Mouse (Mus musculus): ENCODE measurements around the gene Tk1.

The Tk1 gene

DNA sequence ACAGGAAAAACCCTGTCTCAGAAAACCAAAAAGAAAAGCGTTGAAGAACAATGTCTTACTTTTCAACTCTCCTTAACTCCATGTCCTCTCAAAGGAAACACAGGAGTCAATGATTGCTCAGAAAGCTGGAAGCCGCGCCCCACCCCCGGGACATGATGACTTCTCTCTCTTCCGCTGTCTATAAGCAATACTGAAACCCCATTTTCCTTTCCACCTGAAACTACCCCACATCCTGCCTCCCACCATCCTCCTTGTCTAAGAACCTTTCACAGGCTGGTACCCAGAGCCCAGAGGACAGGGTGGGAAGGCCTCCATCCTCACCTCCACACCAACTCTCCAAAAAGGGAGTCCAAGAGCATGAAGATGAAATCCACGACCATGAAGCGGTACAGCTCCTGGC lies 53.5 kb downstream of the Tk1 start:
- DNase-seq (ENCODE audit: low spot score in 2 of 2) = no peak

DNA sequence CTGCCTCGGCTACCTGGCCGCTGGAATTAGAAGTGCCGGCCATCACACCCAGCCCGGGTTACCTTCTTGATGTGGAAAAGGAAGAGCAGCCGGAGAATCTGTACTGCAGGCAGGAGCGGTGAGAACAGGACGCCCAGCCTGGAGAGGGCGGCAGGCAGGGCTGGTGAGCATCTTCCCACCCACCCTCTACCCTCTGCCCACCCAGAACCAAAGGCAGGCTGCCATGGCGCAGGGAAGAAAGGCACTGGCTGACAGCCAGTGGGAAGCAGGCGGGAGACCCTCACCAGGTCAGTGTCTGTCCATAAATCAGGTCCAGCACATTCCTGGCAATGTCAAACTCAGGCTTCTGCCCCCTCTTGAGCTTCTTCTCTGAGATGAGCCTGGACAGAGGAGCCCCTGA lies 55.5 kb downstream of the Tk1 start:
- no peak for DNase-seq (ENCODE audit: low spot score in 2 of 2)

DNA sequence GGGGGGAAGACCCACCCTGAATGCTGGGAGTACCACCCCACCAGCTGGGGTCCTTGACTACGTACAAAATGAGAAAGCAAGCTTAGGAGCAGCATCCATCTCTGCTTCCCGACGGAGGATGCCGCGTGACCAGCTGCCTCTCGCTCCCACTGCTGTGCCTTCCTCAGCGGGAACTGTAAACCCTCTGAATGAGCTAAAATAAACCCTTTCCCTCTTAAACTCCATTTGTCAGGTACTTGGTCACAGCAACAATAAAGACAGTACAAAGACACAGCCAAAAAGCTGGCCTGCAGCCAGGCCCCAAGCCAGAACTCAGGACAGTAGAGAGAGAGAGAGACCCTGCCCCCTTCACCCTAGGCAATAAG lies 56.2 kb downstream of the Tk1 start:
- DNase-seq (ENCODE audit: low spot score in 2 of 2) = no peak

DNA sequence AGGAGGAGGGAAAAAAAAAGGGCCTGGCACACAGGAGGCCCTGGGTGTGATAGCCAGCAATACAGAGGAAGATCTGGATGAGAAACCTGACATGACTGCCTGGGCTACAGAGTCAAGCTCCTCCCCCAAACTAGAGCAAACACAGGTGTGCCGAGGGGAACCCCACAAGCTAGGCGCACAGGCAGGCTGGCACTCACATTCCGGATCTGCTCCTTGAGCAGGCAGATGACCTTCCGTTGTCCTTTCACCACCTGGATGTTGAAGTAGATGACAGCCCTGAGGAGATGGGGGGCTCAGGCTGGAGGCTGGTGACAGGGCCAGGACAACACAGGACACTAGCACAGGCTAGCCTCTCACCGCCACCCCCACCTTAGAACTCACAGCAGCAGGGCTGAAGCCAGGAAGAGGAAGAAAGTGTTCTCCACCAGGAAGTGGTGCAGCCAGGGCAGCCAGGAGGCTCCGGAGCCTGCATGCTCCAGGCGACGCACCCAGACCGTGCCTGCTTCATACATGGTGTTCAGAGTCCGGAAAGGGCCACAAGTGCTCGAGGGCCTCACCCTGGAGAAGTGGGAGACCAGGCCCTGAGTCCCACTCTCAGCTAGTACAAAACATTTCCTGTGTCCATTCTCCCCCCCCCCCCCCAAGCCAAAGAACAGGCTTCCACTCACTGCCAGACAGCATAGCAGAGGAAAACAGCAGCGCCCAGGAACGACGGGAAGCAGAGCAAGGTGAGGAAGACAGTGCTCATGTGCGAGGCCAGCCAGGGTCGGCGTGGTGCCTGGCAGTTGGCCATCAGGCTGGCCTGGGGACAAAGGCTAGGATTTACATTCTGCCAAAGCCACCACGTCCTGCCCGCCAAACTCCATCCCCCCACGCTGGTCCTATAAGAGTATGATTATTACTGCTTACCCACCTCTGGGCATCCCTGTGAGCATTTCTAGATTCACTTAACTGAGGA lies 56.9 kb downstream of the Tk1 start:
- DNase-seq (ENCODE audit: low spot score in 2 of 2) = no peak

DNA sequence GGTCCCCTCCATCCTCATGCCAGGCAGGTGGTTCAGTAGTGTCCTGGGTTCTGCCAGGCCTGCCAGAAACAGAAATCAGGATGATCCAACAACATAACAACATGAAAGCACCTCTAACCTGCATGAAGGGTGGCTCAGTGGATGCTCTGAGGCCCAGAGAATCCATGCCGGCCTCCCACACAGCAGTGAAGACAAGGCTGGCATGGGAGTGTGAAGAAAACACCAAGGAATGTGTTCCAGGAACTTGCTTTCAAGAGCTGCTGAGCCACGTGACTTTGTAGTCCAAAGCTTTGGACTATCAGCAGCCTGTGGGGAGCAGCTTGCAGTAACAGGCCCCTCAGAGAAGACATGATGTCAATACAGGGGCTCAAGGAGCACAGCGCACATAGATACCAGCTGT lies 59.6 kb downstream of the Tk1 start:
- DNase-seq (ENCODE audit: low spot score in 2 of 2) = no peak

Measured in natural killer cell, adult 2 months (primary cell).